Mouse (Mus musculus) testis, adult 2 months (tissue): ENCODE results near the gene Nudt1. TPM values are rescaled to one million over a fixed set of nuclear protein-coding genes. Genes with fewer than 3 reads are reported as not detected.

Source experiments
- H3K27ac ChIP-seq: fragments of 200-500 bp; 2 replicates; pipeline ENCODE4 v1.5.1; 2012; ENCODE audit warnings: low read depth, low read length; ENCODE audit not compliant: control insufficient read depth, insufficient read depth
- H3K27me3 ChIP-seq: fragments of 200-500 bp; 2 replicates; pipeline ENCODE4 v1.6.1; 2012; ENCODE audit warnings: mild to moderate bottlenecking, low read length, moderate library complexity; ENCODE audit not compliant: control insufficient read depth, insufficient read depth
- H3K36me3 ChIP-seq: fragments of 200-500 bp; 2 replicates; pipeline ENCODE4 v1.6.1; 2012; ENCODE audit warnings: mild to moderate bottlenecking, low read length; ENCODE audit not compliant: control insufficient read depth, insufficient read depth
- H3K4me1 ChIP-seq: fragments of 200-500 bp; 2 replicates; pipeline ENCODE4 v1.6.1; 2012; ENCODE audit warnings: low read length; ENCODE audit not compliant: control insufficient read depth, insufficient read depth
- H3K4me3 ChIP-seq: fragments of 200-500 bp; 2 replicates; pipeline ENCODE4 v1.5.1; 2012; ENCODE audit warnings: low read depth, mild to moderate bottlenecking, low read length, moderate library complexity, mixed read lengths; ENCODE audit not compliant: control insufficient read depth
- CTCF ChIP-seq: fragments of 200-500 bp; IDR thresholded peaks from 2 replicates; pipeline ENCODE4 v1.5.1; 2012; ENCODE audit warnings: low read depth, mild to moderate bottlenecking, inconsistent platforms, low read length, moderate library complexity; ENCODE audit not compliant: control insufficient read depth, insufficient read depth, insufficient replicate concordance
- POLR2A ChIP-seq: fragments of 200-500 bp; IDR thresholded peaks from 2 replicates; pipeline ENCODE4 v1.6.1; 2012; ENCODE audit warnings: low read depth, mild to moderate bottlenecking, inconsistent platforms, low read length, moderate library complexity; ENCODE audit not compliant: control insufficient read depth
- polyA plus RNA-seq: library from polyadenylated mRNA; depleted of rRNA; stranded (reverse); fragments of >200 nt; gene quantifications from 2 replicates; pipeline ENCODE4 v1.2.3, GENCODE M21; 2012

The Nudt1 gene
- polyA plus RNA-seq, 1 experiment: 4.1 TPM

GRCm38 (mm10) chr5:140331615-140332512 is 10.4 kb downstream of the Nudt1 start, which contains the start of gene Mrm2:
Gene Mrm2 (minus strand): TSS chr5:140331898.
- TF ChIP-seq CTCF: peak; percentile 94
- peak; percentile 67; the same call in 1 of the 2 replicates for TF ChIP-seq POLR2A
- peaks cover 12% of the 10 kb centered on the region for H3K4me1 ChIP-seq
- 0 out of 2 replicates have a peak within 1 kb of the TSS, but pooled peaks have one; percentile 8 for H3K27ac ChIP-seq
- H3K4me3 ChIP-seq: peak within 1 kb of the TSS; percentile 91
- H3K36me3 ChIP-seq: no peaks in the 10 kb centered on the region
- H3K27me3 ChIP-seq: no peaks in the 10 kb centered on the region

- Histone ChIP-seq H3K27ac (no peak overlapping the region), H3K4me1 (peaks cover 12% of the 10 kb centered on the region), H3K27me3 (no peaks in the 10 kb centered on the region), H3K4me3 (no peak overlapping the region), H3K36me3 (no peaks in the 10 kb centered on the region)
- TF ChIP-seq POLR2A: no peak
- no peak for TF ChIP-seq CTCF
Observed at GRCm38 (mm10) chr5:140332519-140332918, 11.1 kb downstream of the Nudt1 start.

- Histone ChIP-seq H3K36me3 (no peaks in the 10 kb centered on the region), H3K27ac (no peak overlapping the region), H3K4me1 (peaks cover 9% of the 10 kb centered on the region), H3K27me3 (no peaks in the 10 kb centered on the region), H3K4me3 (no peak overlapping the region)
- TF ChIP-seq POLR2A: no peak
- TF ChIP-seq CTCF: no peak
Observed at GRCm38 (mm10) chr5:140333631-140334030, 12.2 kb downstream of the Nudt1 start.

- H3K36me3 ChIP-seq: no peaks in the 10 kb centered on the region
- peak; percentile 57; the same call in 1 of the 2 replicates for TF ChIP-seq CTCF
- TF ChIP-seq POLR2A: no peak
Observed at GRCm38 (mm10) chr5:140336680-140337079, 15.2 kb downstream of the Nudt1 start.

GRCm38 (mm10) chr5:140338779-140339178 is 17.3 kb downstream of the Nudt1 start:
- no peak overlapping the region for H3K4me3 ChIP-seq
- H3K36me3 ChIP-seq: no peaks in the 10 kb centered on the region
- H3K27ac ChIP-seq: no peak overlapping the region
- H3K4me1 ChIP-seq: no peaks in the 10 kb centered on the region
- TF ChIP-seq POLR2A: no peak
- TF ChIP-seq CTCF: peak; percentile 67; the same call in 1 of the 2 replicates
- H3K27me3 ChIP-seq: no peaks in the 10 kb centered on the region

More at GRCm38 (mm10) chr5:140336680-140337079, 15.2 kb downstream of the Nudt1 start:
- Histone ChIP-seq H3K4me3 (no peak overlapping the region), H3K27ac (no peak overlapping the region), H3K27me3 (no peaks in the 10 kb centered on the region), H3K4me1 (no peaks in the 10 kb centered on the region; the same call in 1 of the 2 replicates)

GRCm38 (mm10) chr5:140339836-140340235 is 18.4 kb downstream of the Nudt1 start:
- Histone ChIP-seq H3K4me3 (no peak overlapping the region), H3K36me3 (no peaks in the 10 kb centered on the region)

GRCm38 (mm10) chr5:140342880-140343279 is 21.4 kb downstream of the Nudt1 start:
- no peak overlapping the region for H3K4me3 ChIP-seq
- no peaks in the 10 kb centered on the region for H3K4me1 ChIP-seq
- H3K36me3 ChIP-seq: no peaks in the 10 kb centered on the region
- TF ChIP-seq POLR2A: no peak
- TF ChIP-seq CTCF: no peak
- H3K27ac ChIP-seq: no peak overlapping the region
- no peaks in the 10 kb centered on the region for H3K27me3 ChIP-seq

More at GRCm38 (mm10) chr5:140339836-140340235, 18.4 kb downstream of the Nudt1 start:
- Histone ChIP-seq H3K27me3 (no peaks in the 10 kb centered on the region), H3K27ac (no peak overlapping the region), H3K4me1 (no peaks in the 10 kb centered on the region)
- TF ChIP-seq CTCF (no peak), POLR2A (no peak)
